Mouse (Mus musculus) bone marrow macrophage, adult 2 months (primary cell): ENCODE measurements around the gene Cep128.

Experiments used
- CTCF ChIP-seq: IDR thresholded peaks from 2 replicates; pipeline ENCODE4 v1.5.1; 2012; ENCODE audit warnings: low read depth, mild to moderate bottlenecking, low read length, moderate library complexity
- POLR2A ChIP-seq: IDR thresholded peaks from 2 replicates; pipeline ENCODE4 v1.6.1; 2012; ENCODE audit warnings: mild to moderate bottlenecking, low read depth, low read length, borderline replicate concordance

DNA sequence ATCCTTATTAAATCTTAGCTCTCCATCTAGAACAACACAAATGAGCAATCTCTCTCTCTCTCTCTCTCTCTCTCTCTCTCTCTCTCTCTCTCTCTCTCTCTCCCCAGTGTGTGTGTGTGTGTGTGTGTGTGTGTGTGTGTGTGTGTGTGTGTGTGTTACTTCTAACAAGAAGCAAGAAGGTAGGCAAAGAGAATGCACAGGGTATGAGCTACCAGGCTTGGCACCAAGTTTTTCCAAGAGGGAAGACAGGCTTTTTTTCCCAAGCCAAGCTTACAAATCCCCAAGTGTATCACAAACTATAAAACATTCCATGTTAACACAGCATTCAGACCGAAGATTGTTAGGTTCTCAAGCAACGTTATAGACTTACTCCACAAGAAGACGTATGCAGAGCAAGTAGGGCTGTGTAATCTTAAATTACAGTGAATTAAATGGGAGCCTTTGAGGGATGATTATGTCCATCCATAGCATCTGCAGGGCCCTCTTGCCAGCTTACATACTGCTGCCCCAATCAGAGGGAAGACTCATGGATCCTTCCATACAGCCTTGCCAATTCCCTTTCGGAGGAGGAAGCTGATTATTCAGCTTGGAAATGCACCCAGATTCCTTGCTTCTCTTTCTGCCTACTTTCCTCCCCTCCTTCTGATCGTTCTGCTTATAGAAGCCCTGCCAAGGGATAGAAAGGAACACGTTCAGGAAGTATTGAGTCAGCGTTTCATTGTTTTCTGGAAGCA, 429.3 kb downstream of the Cep128 start:
- no peak for TF ChIP-seq POLR2A
- no peak for TF ChIP-seq CTCF
